Mouse (Mus musculus) embryonic facial prominence, embryonic 12.5 days (tissue): ENCODE results near the gene D3Ertd751e. TPM values are rescaled to one million over a fixed set of nuclear protein-coding genes. Genes with fewer than 3 reads are reported as not detected.
A peak's percentile ranks its signal among the peaks of the same experiment; 100 is the strongest.

Source experiments
- ATAC-seq: fragments of 200-750 bp; cut with Nextera tagmentation; 2 replicates; pipeline ENCODE4 v1.8.0; 2017; ENCODE audit not compliant: insufficient number of reproducible peaks, insufficient read depth, low FRiP score, low TSS enrichment
- H3K27ac ChIP-seq: fragments of 300-500 bp; sonication (generic); 2 replicates; pipeline ENCODE4 v1.5.1; 2016; ENCODE audit warnings: mild to moderate bottlenecking
- H3K27me3 ChIP-seq: fragments of 300-500 bp; sonication (generic); 2 replicates; pipeline ENCODE4 v1.6.1; 2016; ENCODE audit warnings: mild to moderate bottlenecking, moderate library complexity
- H3K36me3 ChIP-seq: fragments of 300-500 bp; sonication (generic); 2 replicates; pipeline ENCODE4 v1.6.1; 2016; ENCODE audit warnings: mild to moderate bottlenecking
- H3K4me1 ChIP-seq: fragments of 300-500 bp; sonication (generic); 2 replicates; pipeline ENCODE4 v1.6.1; 2016
- H3K4me2 ChIP-seq: fragments of 300-500 bp; sonication (generic); replicated peaks from 2 replicates; pipeline ENCODE4 v1.6.1; 2016; ENCODE audit warnings: mild to moderate bottlenecking, moderate library complexity
- H3K4me3 ChIP-seq: fragments of 300-500 bp; sonication (generic); 2 replicates; pipeline ENCODE4 v1.5.1; 2016; ENCODE audit warnings: mild to moderate bottlenecking
- H3K9ac ChIP-seq: fragments of 300-500 bp; sonication (generic); 2 replicates; pipeline ENCODE4 v1.6.1; 2016; ENCODE audit warnings: mild to moderate bottlenecking, moderate library complexity
- H3K9me3 ChIP-seq: fragments of 300-500 bp; sonication (generic); 2 replicates; pipeline ENCODE4 v1.6.1; 2016; ENCODE audit warnings: mild to moderate bottlenecking, moderate library complexity
- WGBS: fragments of 180-500 bp; shearing (Covaris S2); methylation state at CpG from one replicate; pipeline ENCODE4 v1.1.7; 2016; 5-methylcytosine and 5-hydroxymethylcytosine counted together
- polyA plus RNA-seq: library from polyadenylated mRNA; unstranded; fragments of >200 nt; fragmentation: Nextera tagmentation; extraction: Ambion mirVana; gene quantifications from 2 replicates; pipeline ENCODE4 v1.2.1, GENCODE M21; 2016

Gene D3Ertd751e
- 17.5 and 18.7 TPM in 2 replicates for polyA plus RNA-seq

- Histone ChIP-seq H3K4me1 (peaks cover 10% of the 10 kb centered on the region; the same call in 1 of the 2 replicates), H3K4me3 (peak within 1 kb of the TSS; percentile 80), H3K9me3 (no peaks in the 10 kb centered on the region), H3K27me3 (no peaks in the 10 kb centered on the region), H3K27ac (peak within 1 kb of the TSS; percentile 92), H3K9ac (peak within 1 kb of the TSS; percentile 82), H3K4me2 (peak within 1 kb of the TSS; percentile 68), H3K36me3 (no peaks in the 10 kb centered on the region)
- WGBS: under 1% methylated on average over 66 of the region's 66 CpGs
- peak; percentile 99 for ATAC-seq
Observed at GRCm38 (mm10) chr3:41742278-41742934, at the start of gene D3Ertd751e, which contains the start of gene Sclt1. TSS of gene D3Ertd751e (plus strand) at chr3:41742611. TSS of gene Sclt1 (minus strand) at chr3:41742514.

DNA sequence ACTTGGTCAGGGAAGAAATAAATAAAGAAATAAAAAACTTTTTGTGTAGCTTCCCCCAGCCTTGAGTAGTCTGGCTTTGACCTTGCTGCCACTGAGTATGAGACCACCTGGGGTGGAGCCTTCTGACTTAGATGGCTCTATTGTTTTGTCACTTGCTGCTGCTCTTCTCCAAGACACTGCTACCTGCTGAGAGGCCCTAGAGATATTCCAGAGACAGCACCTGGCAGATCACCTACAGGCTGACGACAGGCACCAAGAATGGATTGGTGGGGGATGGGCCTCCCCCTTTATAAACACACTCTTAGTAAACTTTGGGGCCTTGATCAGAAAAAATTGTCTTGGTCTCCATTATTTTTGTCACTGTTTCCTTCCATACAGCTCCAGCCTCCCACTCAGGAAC is 46.7 kb upstream of the D3Ertd751e start:
- H3K9me3 ChIP-seq: no peaks in the 10 kb centered on the region
- WGBS: 77% methylated on average over 1 of the region's 1 CpGs
- no peak for ATAC-seq
- no peak overlapping the region for H3K4me3 ChIP-seq
- H3K4me1 ChIP-seq: no peaks in the 10 kb centered on the region
- no peak overlapping the region for H3K9ac ChIP-seq
- H3K4me2 ChIP-seq: no peak overlapping the region
- H3K27ac ChIP-seq: no peak overlapping the region
- no peaks in the 10 kb centered on the region for H3K27me3 ChIP-seq
- H3K36me3 ChIP-seq: 0 out of 2 replicates have a peak, but pooled peaks cover 14% of the 10 kb centered on the region

GRCm38 (mm10) chr3:41741601-41742277 is 672 bp upstream of the D3Ertd751e start:
- peaks cover 10% of the 10 kb centered on the region; the same call in 1 of the 2 replicates for H3K4me1 ChIP-seq
- under 1% methylated on average over 39 of the region's 39 CpGs for WGBS
- peak overlapping the region; percentile 92 for H3K27ac ChIP-seq
- no peaks in the 10 kb centered on the region for H3K9me3 ChIP-seq
- peak overlapping the region; percentile 55 for H3K4me2 ChIP-seq
- H3K27me3 ChIP-seq: no peaks in the 10 kb centered on the region
- H3K9ac ChIP-seq: peak overlapping the region; percentile 82
- H3K4me3 ChIP-seq: peak overlapping the region; percentile 80
- ATAC-seq: no peak; the same call in 1 of the 2 replicates
- no peaks in the 10 kb centered on the region for H3K36me3 ChIP-seq

DNA sequence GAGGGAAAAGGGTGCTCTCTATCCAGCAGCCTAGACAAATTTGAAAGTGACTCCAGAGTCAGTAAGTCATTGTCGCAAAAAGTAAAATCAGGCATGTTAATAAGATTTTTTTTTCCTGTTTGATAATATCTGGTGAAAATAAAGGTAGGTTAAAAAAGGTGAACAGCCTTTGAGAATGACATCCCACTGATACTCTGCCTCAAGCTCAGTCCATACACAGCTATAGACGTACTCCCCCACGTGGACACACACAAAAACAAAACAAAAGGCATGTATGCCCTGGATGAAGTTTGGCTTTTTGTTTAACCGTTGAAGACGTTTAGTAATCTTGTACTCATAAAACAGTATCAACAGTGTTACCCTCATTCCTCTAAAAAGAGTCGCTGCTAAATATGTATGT is 1.0 kb downstream of the D3Ertd751e start:
- WGBS: 48% methylated on average over 6 of the region's 6 CpGs
- H3K4me3 ChIP-seq: no peak overlapping the region
- no peak for ATAC-seq

GRCm38 (mm10) chr3:41754556-41754955 is 12.1 kb downstream of the D3Ertd751e start:
- Histone ChIP-seq H3K9ac (no peak overlapping the region), H3K4me2 (no peak overlapping the region), H3K4me1 (no peaks in the 10 kb centered on the region), H3K27me3 (no peaks in the 10 kb centered on the region), H3K27ac (no peak overlapping the region), H3K9me3 (no peaks in the 10 kb centered on the region), H3K36me3 (no peaks in the 10 kb centered on the region), H3K4me3 (no peak overlapping the region)
- 84% methylated on average over 2 of the region's 2 CpGs for WGBS
- ATAC-seq: no peak

More for the DNA sequence above, 1.0 kb downstream of the D3Ertd751e start:
- no peak overlapping the region for H3K9ac ChIP-seq
- H3K9me3 ChIP-seq: no peaks in the 10 kb centered on the region
- H3K27me3 ChIP-seq: no peaks in the 10 kb centered on the region
- H3K4me2 ChIP-seq: peak overlapping the region; percentile 68
- no peak overlapping the region for H3K27ac ChIP-seq
- no peaks in the 10 kb centered on the region for H3K36me3 ChIP-seq
- H3K4me1 ChIP-seq: peaks cover 10% of the 10 kb centered on the region; the same call in 1 of the 2 replicates

DNA sequence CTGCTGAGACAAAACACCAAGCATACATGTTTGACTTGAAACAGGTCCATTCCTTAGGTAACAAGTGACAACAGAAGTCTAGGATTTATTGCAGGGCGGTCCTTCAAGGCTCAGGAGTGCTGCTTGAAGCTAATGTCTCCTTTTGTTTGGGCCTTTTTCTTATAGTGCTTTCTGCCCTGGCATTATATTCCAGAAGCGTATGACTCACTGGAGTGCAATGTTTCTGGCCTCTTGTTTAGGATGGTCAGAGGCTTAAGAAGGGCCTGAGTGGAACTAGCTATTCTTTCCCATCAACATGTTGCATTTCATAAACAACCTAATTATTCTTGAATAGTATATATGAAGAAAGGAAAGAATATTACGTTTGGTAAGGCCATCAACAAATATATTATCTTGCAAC is 19.7 kb downstream of the D3Ertd751e start:
- H3K36me3 ChIP-seq: no peaks in the 10 kb centered on the region
- H3K27ac ChIP-seq: no peak overlapping the region
- no peaks in the 10 kb centered on the region for H3K4me1 ChIP-seq
- H3K4me3 ChIP-seq: no peak overlapping the region
- no peak overlapping the region for H3K4me2 ChIP-seq
- no peak overlapping the region for H3K9ac ChIP-seq
- no peaks in the 10 kb centered on the region for H3K27me3 ChIP-seq
- 90% methylated on average over 3 of the region's 3 CpGs for WGBS
- H3K9me3 ChIP-seq: no peaks in the 10 kb centered on the region
- no peak for ATAC-seq

GRCm38 (mm10) chr3:41812447-41812846 is 70.0 kb downstream of the D3Ertd751e start:
- Histone ChIP-seq H3K27me3 (no peaks in the 10 kb centered on the region), H3K4me2 (no peak overlapping the region), H3K4me3 (no peak overlapping the region), H3K36me3 (no peaks in the 10 kb centered on the region), H3K4me1 (no peaks in the 10 kb centered on the region), H3K9ac (no peak overlapping the region), H3K27ac (no peak overlapping the region), H3K9me3 (no peaks in the 10 kb centered on the region)
- ATAC-seq: no peak

Other genes with a start within 250 kb of the D3Ertd751e start
- 13.2 and 13.4 TPM in 2 replicates for gene Jade1, start 186.9 kb upstream of the D3Ertd751e start, polyA plus RNA-seq
- 30.1 and 30.2 TPM in 2 replicates for gene Sclt1, start 97 bp upstream of the D3Ertd751e start, polyA plus RNA-seq